Mouse (Mus musculus): ENCODE data around the gene Elovl6.

The Elovl6 gene

DNA sequence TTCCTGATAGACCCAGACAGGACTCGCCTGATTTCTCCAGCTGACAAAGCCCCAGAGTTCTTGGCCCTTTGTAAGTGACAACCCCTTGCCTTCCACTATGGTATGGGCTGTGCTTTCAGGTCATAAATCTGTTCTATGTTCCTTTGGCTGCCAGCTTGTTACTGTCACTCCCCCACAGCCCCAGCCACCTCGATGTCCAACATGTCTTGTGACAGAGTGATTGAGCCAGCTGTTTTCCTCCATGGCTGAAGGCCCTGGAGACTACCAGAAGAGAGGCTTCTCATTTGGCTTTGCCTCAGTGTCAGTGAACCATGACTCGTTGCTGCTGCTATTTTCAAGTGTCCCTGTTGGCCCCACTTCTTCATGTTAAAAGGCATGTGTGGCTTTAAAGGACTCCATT, 113.3 kb downstream of the Elovl6 start:
- in situ Hi-C loops (cut with MseI, MboI): no loop called here

DNA sequence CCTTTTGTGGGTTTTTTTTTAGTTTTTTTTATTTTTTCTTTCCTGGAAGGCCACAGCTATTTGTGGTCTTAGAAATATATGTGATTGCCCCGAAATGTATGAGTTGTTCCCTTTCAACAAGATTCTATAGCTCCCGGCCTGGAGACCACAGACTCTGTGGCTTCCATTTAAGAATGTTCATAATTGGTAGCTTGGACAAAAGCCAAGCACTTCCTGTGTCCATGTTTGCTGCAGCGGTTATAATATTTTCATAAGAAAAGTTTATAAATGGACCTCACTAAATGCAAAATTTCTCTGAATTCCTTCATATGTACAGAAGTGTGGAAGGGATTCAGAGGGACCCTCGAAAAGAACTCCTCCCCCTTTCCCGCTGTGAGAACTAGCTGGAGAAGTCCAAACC, 114.6 kb downstream of the Elovl6 start:
- in situ Hi-C loops (cut with MseI, MboI): no loop called here

GRCm38 (mm10) chr3:129647312-129647711, 115.2 kb downstream of the Elovl6 start:
- in situ Hi-C loops (cut with MseI, MboI): no loop called here

- in situ Hi-C loops (cut with MseI, MboI): no loop called here
Observed at GRCm38 (mm10) chr3:129648598-129648997, 116.4 kb downstream of the Elovl6 start.

GRCm38 (mm10) chr3:129649586-129650292, 117.6 kb downstream of the Elovl6 start:
- in situ Hi-C loops (cut with MseI, MboI): no loop called here

DNA sequence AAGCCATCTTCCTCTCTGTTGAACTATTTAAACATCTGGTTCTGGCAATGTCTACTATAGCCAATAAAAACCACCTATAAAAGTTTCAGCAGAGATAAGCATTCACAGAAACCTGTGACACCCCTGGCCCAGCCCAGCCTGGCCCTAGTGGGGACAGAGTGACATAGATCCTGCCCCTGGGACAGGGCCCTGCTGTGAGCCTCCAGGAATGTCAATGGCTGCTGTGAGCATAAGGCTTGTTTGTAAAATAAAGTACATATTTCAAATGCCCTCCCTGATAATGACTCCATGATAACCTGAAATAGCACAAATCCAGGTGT, 118.1 kb downstream of the Elovl6 start:
- in situ Hi-C loops (cut with MseI, MboI): no loop called here

DNA sequence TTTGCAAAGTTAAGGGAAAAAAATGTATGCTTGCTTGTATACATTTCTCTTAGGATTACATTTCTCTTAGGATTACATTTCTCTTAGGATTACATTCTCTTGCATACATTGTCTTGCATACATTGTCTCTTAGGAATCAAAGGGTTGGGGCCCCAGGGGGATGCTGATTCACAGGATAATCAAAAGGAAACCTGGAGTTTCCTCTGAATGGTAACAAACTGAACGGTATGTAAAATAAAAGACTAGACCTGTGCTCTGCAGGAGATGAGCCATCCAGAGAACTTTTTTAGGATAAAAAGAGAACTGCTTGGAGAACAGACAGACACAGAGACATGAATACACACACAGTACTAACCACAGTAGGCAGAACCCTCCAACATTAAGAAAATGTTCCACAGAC, 118.8 kb downstream of the Elovl6 start:
- in situ Hi-C loops (cut with MseI, MboI): no loop called here

DNA sequence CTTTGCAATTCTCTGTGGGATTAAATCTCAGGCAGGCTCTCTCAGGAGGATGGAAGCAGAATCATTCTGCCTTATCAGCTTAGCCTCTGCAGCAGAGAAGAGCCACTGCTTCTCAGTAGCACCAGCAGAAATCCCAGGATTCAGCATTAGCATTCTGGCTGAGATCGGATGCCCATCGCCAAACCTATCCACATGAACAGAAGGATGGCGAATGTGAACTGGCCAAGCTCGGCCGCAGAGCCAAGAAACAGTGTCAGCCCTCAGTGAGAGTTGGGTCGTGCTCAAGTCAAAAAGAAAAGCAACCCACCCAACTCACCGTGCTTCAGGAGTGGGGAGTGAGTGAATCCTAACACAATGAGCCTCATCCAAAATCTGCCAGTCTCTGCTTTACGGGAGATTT, 119.6 kb downstream of the Elovl6 start:
- in situ Hi-C loops (cut with MseI, MboI): no loop called here

DNA sequence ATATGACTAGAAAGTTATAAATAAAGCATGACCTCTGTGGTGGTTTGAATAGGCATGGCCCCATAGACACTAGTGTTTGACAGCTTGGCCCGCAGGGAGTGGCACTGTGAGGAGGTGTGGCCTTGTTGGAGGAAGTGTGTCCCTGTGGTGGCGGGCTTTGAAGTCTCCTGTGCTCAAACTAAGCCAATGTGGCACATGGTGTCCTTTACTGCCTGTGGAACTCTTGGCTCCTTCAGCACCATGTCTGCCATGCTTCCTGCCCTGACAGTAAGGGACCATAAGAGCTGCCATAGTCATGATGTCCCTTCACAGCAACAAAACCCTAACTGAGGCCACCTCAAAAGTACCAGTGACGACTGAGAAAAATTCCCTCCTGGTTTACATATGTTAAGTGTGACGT, 120.3 kb downstream of the Elovl6 start:
- in situ Hi-C loops (cut with MseI, MboI): no loop called here

DNA sequence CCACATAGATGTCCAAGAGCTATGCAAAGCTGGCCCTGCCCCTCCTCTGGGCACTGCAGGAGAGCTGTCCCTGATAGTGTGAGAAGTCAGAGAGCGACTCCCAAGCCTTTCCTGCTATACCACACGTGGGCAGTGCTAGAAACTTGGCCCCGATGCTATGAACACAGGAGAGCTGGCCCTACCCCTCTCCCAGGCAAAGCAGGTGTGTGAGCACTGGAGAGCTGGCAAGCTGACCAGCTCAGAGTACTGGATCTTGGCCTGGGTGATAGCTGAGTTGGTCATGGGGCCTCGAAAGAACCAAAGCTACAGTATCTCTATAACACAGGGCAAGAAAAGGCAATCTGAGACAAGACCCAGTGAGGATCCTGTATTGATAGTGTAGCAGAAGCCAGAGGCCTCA, 124.4 kb downstream of the Elovl6 start:
- in situ Hi-C loops (cut with MseI, MboI): no loop called here

DNA sequence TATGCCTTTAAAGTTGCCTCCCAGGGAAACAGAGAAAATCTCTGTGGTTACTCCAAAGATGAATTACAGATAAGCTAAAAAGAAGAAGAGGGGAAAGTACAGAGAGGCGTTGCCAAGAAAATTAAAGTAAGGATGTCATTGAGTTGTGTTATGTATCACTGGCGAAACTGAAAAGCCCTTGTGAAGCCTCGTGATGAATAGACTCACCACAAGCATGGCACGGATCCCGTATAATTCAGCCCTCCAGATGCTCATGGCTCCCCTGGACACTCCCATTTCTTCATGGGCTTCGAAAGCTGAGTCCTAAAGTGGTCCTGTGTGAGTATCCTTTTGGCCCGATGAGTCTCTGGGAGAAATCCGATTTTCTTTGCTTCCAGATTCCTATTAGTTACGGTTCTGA, 125.1 kb downstream of the Elovl6 start:
- in situ Hi-C loops (cut with MseI, MboI): no loop called here

DNA sequence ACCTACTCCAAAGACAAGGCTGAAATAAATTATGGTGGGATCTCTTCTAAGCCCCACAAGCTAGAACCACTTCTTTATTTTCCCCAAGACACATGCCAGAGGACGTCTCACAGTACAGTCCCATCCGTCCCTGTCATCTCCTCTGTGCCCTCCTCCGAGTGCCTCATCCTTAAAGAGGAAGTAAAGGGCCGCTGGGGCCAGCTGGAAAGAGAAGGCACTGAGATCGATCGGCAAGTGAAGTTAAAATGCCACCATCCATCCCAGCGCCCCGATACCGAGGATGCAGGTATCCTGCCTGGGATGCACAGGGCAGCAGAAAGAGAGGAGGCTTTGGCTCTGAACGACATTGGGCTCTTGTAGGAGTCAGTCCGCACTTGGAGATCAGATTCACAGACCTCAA, 125.6 kb downstream of the Elovl6 start:
- in situ Hi-C loops (cut with MseI, MboI): no loop called here

- in situ Hi-C loops (cut with MseI, MboI): no loop called here
Observed at GRCm38 (mm10) chr3:129658776-129659175, 126.6 kb downstream of the Elovl6 start.

- in situ Hi-C loops (cut with MseI, MboI): no loop called here
Observed at GRCm38 (mm10) chr3:129663906-129664305, 131.8 kb downstream of the Elovl6 start.

GRCm38 (mm10) chr3:129675923-129676322, 143.8 kb downstream of the Elovl6 start:
- in situ Hi-C loops (cut with MseI, MboI): loop anchor here in 1 of 2 experiments (25.0 kb wide), 1 partner anchor 239 kb away; no protein-coding TSS in a partner anchor

DNA sequence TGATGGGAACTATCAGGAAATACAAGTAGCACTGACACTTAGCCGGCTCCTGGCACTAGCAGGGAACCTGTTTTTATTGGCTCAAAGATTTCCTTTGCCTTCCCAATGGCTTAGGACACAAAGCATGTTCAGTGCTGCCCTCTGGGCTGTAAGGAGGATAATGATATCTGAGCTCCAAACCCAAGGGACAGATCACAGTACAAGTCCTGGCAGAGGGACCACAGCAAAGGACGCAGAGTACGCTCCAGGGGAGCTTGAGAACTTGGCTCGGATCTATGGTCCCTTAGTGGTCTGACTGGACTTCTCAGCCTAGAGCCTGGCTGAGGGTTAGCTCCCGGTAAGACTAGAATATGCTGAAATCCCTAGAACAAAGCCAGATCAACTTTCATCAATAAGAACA, 148.1 kb downstream of the Elovl6 start:
- in situ Hi-C loops (cut with MseI, MboI): loop anchor here in 1 of 2 experiments (25.0 kb wide), 1 partner anchor 243 kb away; no protein-coding TSS in a partner anchor

DNA sequence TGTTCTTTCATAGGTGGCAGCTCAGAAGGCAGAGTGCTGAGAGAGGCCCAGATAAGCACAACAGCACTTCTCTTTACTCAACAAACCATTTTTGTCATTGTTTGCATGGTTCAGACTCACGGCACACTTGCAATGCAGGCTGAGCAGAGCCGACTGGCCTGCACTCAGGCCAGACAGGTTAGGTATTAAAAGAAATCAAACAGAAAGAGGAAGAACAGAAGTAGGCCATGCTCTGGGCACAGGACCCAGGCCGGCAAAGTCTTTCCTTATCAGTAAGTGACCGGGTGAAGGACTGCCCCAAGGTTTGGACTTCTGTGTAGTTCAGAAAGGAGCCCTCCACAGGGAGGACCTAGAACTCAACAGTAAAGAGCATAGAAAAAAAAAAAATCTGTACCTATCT, 149.7 kb downstream of the Elovl6 start:
- in situ Hi-C loops (cut with MseI, MboI): loop anchor here in 1 of 2 experiments (25.0 kb wide), 1 partner anchor 245 kb away; no protein-coding TSS in a partner anchor

DNA sequence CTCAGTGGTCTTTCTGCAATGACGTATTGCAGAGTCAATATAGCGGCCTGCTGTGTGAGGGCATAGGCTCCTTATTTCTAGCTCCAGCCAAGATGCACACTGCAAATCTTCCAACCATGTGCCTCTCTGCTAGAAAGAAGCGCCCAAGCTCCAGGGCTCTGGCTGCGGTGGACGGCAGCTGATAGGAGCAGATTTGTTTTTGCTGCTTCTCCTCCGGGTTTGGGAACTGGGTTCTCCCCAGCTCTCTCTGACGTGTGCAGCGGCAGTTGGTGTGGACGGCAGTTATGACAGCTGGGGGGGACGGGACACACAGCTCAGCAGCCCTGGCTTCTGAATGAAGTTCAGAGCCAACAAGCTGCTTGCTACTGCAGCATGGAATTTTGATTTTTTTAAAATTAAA, 150.2 kb downstream of the Elovl6 start:
- in situ Hi-C loops (cut with MseI, MboI): loop anchor here in 1 of 2 experiments (25.0 kb wide), 1 partner anchor 245 kb away; no protein-coding TSS in a partner anchor

DNA sequence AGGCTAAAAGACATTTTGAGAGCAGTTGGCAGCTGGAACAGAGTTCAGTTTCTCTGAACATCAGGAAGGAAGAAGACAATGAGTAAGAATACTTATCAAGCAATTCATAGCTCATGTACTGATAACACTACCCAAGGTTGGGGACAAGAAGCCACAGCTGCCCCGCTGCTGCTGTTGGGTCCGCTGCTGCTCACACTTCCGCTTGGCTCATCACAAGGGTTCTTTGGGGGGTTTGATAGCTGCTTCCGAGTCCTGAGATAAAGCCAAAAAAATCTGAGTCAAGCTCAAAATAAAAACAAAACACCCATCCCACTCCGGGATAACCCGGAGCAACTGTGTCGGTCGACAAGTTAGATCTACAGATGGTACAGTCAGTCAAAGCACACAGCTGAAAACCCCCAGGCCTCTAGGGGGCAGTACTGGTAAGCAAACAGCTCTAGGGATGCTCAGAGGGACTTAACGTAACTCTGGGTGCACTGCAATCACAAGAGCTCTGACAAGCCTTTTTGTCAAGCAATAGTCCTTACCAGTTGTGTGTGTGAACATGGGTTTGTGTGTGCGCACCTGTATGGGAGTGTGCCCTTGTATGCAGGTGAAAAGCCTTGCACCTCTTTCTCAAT, 151.0 kb downstream of the Elovl6 start:
- in situ Hi-C loops (cut with MseI, MboI): loop anchor here in 1 of 2 experiments (25.0 kb wide), 1 partner anchor 246 kb away; no protein-coding TSS in a partner anchor

DNA sequence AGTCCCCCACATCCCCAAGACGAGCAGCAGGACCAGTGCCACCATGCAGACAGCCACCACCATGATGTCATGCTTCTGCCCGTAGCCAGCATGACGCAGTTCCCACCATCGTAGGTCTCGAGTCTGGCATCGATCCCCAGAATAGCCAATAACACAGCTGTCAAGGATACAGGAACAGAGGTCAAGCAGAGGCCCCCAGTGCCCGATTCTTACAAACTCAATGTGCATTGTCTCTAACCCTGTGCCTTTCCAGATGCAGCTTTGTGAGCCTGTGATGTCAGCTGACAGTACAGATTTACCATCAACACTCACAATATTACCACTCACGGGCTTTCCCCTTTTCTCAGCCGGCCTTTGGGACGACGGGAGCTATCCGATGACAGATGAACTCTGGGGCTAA, 154.0 kb downstream of the Elovl6 start:
- in situ Hi-C loops (cut with MseI, MboI): loop anchor here (5.0 to 25.0 kb wide), 3 partner anchors 249 to 384 kb away; no protein-coding TSS in a partner anchor

- in situ Hi-C loops (cut with MseI, MboI): loop anchor here (5.0 to 25.0 kb wide), 3 partner anchors 250 to 385 kb away; no protein-coding TSS in a partner anchor
Observed at GRCm38 (mm10) chr3:129686698-129687333, 154.7 kb downstream of the Elovl6 start.

- in situ Hi-C loops (cut with MseI, MboI): loop anchor here (5.0 to 25.0 kb wide), 3 partner anchors 250 to 385 kb away; no protein-coding TSS in a partner anchor
Observed at GRCm38 (mm10) chr3:129687429-129687828, 155.3 kb downstream of the Elovl6 start.
